Comparison of ENCODE assay signal across 17 mouse cellular contexts in the genomic region with DNA sequence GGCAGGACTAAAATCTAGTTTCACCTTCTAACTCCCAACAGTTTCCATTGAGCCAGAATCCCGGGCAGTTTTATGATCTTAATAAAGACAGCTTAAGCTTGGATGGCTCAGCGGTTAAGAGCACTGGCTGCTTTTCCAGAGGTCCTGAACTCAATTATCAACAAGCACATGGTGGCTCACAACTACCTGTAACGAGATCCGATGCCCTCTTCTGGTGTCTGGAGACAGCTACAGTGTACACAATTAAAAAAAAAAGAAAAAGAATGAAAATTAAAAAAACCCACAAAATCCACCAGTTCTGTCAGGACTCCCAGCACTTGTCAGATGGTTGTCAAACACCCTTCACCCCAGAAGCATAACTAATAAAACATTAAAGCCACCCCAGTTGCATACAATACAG. TPM values are rescaled to one million over a fixed set of nuclear protein-coding genes. Genes with fewer than 3 reads are reported as not detected.
A peak's percentile ranks its signal among the peaks of the same experiment; 100 is the strongest.
DNase-seq lines count a peak whose midpoint lies in the region; ATAC-seq lines count a peak whose summit lies in the region.
"Had no signal": no experiment of that assay in that cellular context is flagged by ENCODE, and none has a peak within 500 bp of the region (broad histone marks: within the 10 kb centered on the region; RNA-seq: fewer than 3 reads in every experiment).

No protein-coding gene starts in this region.

- intact Hi-C loops in heart, postnatal 36 days (cut with DNase I), result no loop called here

- no peak overlapping the region for H3K27ac ChIP-seq in heart, embryonic 14.5 days (replicated peaks in 1 of 2; ENCODE audit: control insufficient read depth in 1 of 2, insufficient read depth in 1 of 2, low read depth in 2 of 2, low read length in 2 of 2)
- 0 out of 2 replicates have a peak overlapping the region, but pooled peaks have one; percentile 20 for H3K27ac ChIP-seq in midbrain, embryonic 12.5 days (replicated peaks)
- H3K27ac ChIP-seq in midbrain, embryonic 14.5 days (replicated peaks; ENCODE audit: low read depth, low read length), result no peak overlapping the region
- H3K27ac ChIP-seq in liver, embryonic 13.5 days, result peak overlapping the region; percentile 23; the same call in 1 of the 2 replicates
- no peak overlapping the region for H3K27ac ChIP-seq in forebrain, embryonic 16.5 days (ENCODE audit: low read length)
- H3K27ac ChIP-seq: forebrain, embryonic 13.5 days; heart, embryonic 15.5 days; intestine, embryonic 15.5 days; liver, embryonic 14.5 days; neural tube, embryonic 12.5 days had no signal

- H3K36me3 ChIP-seq in heart, embryonic 14.5 days (ENCODE audit: control insufficient read depth, insufficient read depth, low read length), result peaks cover 79% of the 10 kb centered on the region
- H3K36me3 ChIP-seq in midbrain, embryonic 12.5 days, result peaks cover 79% of the 10 kb centered on the region
- peaks cover 73% of the 10 kb centered on the region for H3K36me3 ChIP-seq in midbrain, embryonic 14.5 days (ENCODE audit: control insufficient read depth, insufficient read depth, low read length)
- peaks cover 80% of the 10 kb centered on the region for H3K36me3 ChIP-seq in liver, embryonic 13.5 days
- H3K36me3 ChIP-seq in forebrain, embryonic 16.5 days (ENCODE audit: control insufficient read depth, insufficient read depth), result peaks cover 32% of the 10 kb centered on the region

- no peak for DNase-seq in heart, postnatal 36 days
- DNase-seq in midbrain, embryonic 14.5 days, result no peak
- DNase-seq in liver, embryonic 13.5 days, result no peak
- no peak for DNase-seq in right cerebral cortex, adult 18-20 months
- DNase-seq: cerebellum, adult 9-10 months; embryo, embryonic 11 days; kidney, postnatal 4 days; right cerebral cortex, postnatal 14 days; thymus, postnatal 25 days had no signal

- H3K4me2 ChIP-seq in heart, embryonic 14.5 days (ENCODE audit: low read length), result no peak overlapping the region
- H3K4me2 ChIP-seq in midbrain, embryonic 12.5 days (replicated peaks), result no peak overlapping the region
- no peak overlapping the region for H3K4me2 ChIP-seq in midbrain, embryonic 14.5 days (ENCODE audit: low read length)
- no peak overlapping the region for H3K4me2 ChIP-seq in liver, embryonic 13.5 days
- no peak overlapping the region for H3K4me2 ChIP-seq in forebrain, embryonic 16.5 days (ENCODE audit: low read length)
- H3K4me2 ChIP-seq: forebrain, embryonic 13.5 days; heart, embryonic 15.5 days; intestine, embryonic 15.5 days; neural tube, embryonic 12.5 days had no signal

- 0 out of 2 replicates have a peak overlapping the region, but pooled peaks have one; percentile 34 for H3K9ac ChIP-seq in heart, embryonic 14.5 days (ENCODE audit: low read length)
- no peak overlapping the region for H3K9ac ChIP-seq in midbrain, embryonic 12.5 days (replicated peaks)
- no peak overlapping the region for H3K9ac ChIP-seq in midbrain, embryonic 14.5 days (replicated peaks; ENCODE audit: low read length)
- no peak overlapping the region for H3K9ac ChIP-seq in liver, embryonic 13.5 days
- no peak overlapping the region for H3K9ac ChIP-seq in forebrain, embryonic 16.5 days (replicated peaks; ENCODE audit: low read depth, low read length)
- H3K9ac ChIP-seq: forebrain, embryonic 13.5 days; heart, embryonic 15.5 days; intestine, embryonic 15.5 days; liver, embryonic 14.5 days; neural tube, embryonic 12.5 days had no signal

- 62% methylated on average over 4 of the region's 4 CpGs for WGBS in heart, embryonic 14.5 days
- WGBS in midbrain, embryonic 12.5 days, result 61% methylated on average over 4 of the region's 4 CpGs
- 57% methylated on average over 4 of the region's 4 CpGs for WGBS in midbrain, embryonic 14.5 days
- WGBS in liver, embryonic 13.5 days (ENCODE audit: insufficient replicate concordance), result 59% methylated on average over 4 of the region's 4 CpGs
- 56% methylated on average over 4 of the region's 4 CpGs for WGBS in forebrain, embryonic 16.5 days

- peaks cover 3 to 15% of the 10 kb centered on the region in 2 experiments for H3K4me1 ChIP-seq in heart, embryonic 14.5 days (ENCODE audit: control insufficient read depth in 2 of 2, insufficient read depth in 2 of 2, low read length in 2 of 2)
- peaks cover 17% of the 10 kb centered on the region for H3K4me1 ChIP-seq in midbrain, embryonic 12.5 days
- H3K4me1 ChIP-seq in midbrain, embryonic 14.5 days (ENCODE audit: control insufficient read depth, insufficient read depth, low read length), result peaks cover 12% of the 10 kb centered on the region
- peaks cover 54% of the 10 kb centered on the region for H3K4me1 ChIP-seq in liver, embryonic 13.5 days (replicated peaks)
- H3K4me1 ChIP-seq in forebrain, embryonic 16.5 days (replicated peaks; ENCODE audit: control insufficient read depth, insufficient read depth, low read length), result peaks cover 21% of the 10 kb centered on the region

- no peaks in the 10 kb centered on the region for H3K9me3 ChIP-seq in heart, embryonic 14.5 days (ENCODE audit: control insufficient read depth, low read length)
- H3K9me3 ChIP-seq in midbrain, embryonic 12.5 days, result no peaks in the 10 kb centered on the region
- H3K9me3 ChIP-seq in midbrain, embryonic 14.5 days (ENCODE audit: control insufficient read depth, low read length), result no peaks in the 10 kb centered on the region
- no peaks in the 10 kb centered on the region for H3K9me3 ChIP-seq in liver, embryonic 13.5 days (replicated peaks)
- H3K9me3 ChIP-seq in forebrain, embryonic 16.5 days (ENCODE audit: control insufficient read depth, low read length), result no peaks in the 10 kb centered on the region
- H3K9me3 ChIP-seq: forebrain, embryonic 13.5 days; heart, embryonic 15.5 days; intestine, embryonic 15.5 days; neural tube, embryonic 12.5 days had no signal

- no peaks in the 10 kb centered on the region for H3K27me3 ChIP-seq in heart, embryonic 14.5 days (ENCODE audit: control insufficient read depth, insufficient read depth, low read length)
- no peaks in the 10 kb centered on the region for H3K27me3 ChIP-seq in midbrain, embryonic 12.5 days
- H3K27me3 ChIP-seq in midbrain, embryonic 14.5 days (ENCODE audit: control insufficient read depth, insufficient read depth, low read length), result no peaks in the 10 kb centered on the region
- no peaks in the 10 kb centered on the region for H3K27me3 ChIP-seq in liver, embryonic 13.5 days
- H3K27me3 ChIP-seq in forebrain, embryonic 16.5 days (replicated peaks; ENCODE audit: control insufficient read depth, insufficient read depth, low read length), result no peaks in the 10 kb centered on the region
- H3K27me3 ChIP-seq: forebrain, embryonic 13.5 days; heart, embryonic 15.5 days; intestine, embryonic 15.5 days; neural tube, embryonic 12.5 days had no signal

- no peak for ATAC-seq in heart, embryonic 14.5 days (ENCODE audit: insufficient number of reproducible peaks, insufficient read depth, low FRiP score, low read depth)
- ATAC-seq in midbrain, embryonic 12.5 days (ENCODE audit: low FRiP score, low read depth), result no peak
- ATAC-seq in midbrain, embryonic 14.5 days (ENCODE audit: low FRiP score, low TSS enrichment), result no peak
- ATAC-seq in liver, embryonic 13.5 days (ENCODE audit: low read depth), result no peak
- ATAC-seq in forebrain, embryonic 16.5 days, result no peak
- ATAC-seq: forebrain, embryonic 13.5 days had no signal

- H3K4me3 ChIP-seq in heart, embryonic 14.5 days (ENCODE audit: control insufficient read depth in 1 of 2, insufficient read depth in 1 of 2, low read depth in 1 of 2, low read length in 2 of 2), result no peak overlapping the region
- no peak overlapping the region for H3K4me3 ChIP-seq in midbrain, embryonic 12.5 days
- no peak overlapping the region for H3K4me3 ChIP-seq in midbrain, embryonic 14.5 days (replicated peaks; ENCODE audit: low read depth, low read length)
- H3K4me3 ChIP-seq in liver, embryonic 13.5 days (replicated peaks), result no peak overlapping the region
- H3K4me3 ChIP-seq in forebrain, embryonic 16.5 days (replicated peaks; ENCODE audit: low read length), result no peak overlapping the region
- H3K4me3 ChIP-seq: forebrain, embryonic 13.5 days; heart, embryonic 15.5 days; intestine, embryonic 15.5 days; neural tube, embryonic 12.5 days had no signal

RNA-seq across cellular contexts. Expression of a gene that starts 5.6 kb away (rescaled TPM):
- 284 and 329 TPM in 2 replicates for polyA plus RNA-seq in heart, embryonic 14.5 days (2014; fragmentation: Nextera tagmentation; extraction: Ambion mirVana)
- 100 to 1,000 TPM; 239 to 270 TPM for total RNA-seq in heart, postnatal 36 days (2021)
- 294 and 304 TPM in 2 replicates for polyA plus RNA-seq in midbrain, embryonic 12.5 days (2016; fragmentation: Nextera tagmentation; extraction: Ambion mirVana)
- polyA plus RNA-seq in midbrain, embryonic 14.5 days (2014; fragmentation: Nextera tagmentation; extraction: Ambion mirVana), result 312 and 346 TPM in 2 replicates
- 341 and 377 TPM in 2 replicates for polyA plus RNA-seq in liver, embryonic 13.5 days (2015; fragmentation: Nextera tagmentation; extraction: Ambion mirVana)
- polyA plus RNA-seq in forebrain, embryonic 16.5 days (2015; fragmentation: Nextera tagmentation; extraction: Ambion mirVana), result 281 and 302 TPM in 2 replicates

RNA-seq across cellular contexts. Expression of a gene that starts 26.1 kb away (rescaled TPM):
- polyA plus RNA-seq in heart, embryonic 14.5 days (2014; fragmentation: Nextera tagmentation; extraction: Ambion mirVana), result 34.3 and 34.7 TPM in 2 replicates
- total RNA-seq in heart, postnatal 36 days (2021), result 10 to 100 TPM; 34.6 to 36.2 TPM
- 34.2 and 36.1 TPM in 2 replicates for polyA plus RNA-seq in midbrain, embryonic 12.5 days (2016; fragmentation: Nextera tagmentation; extraction: Ambion mirVana)
- 25.0 and 33.8 TPM in 2 replicates for polyA plus RNA-seq in midbrain, embryonic 14.5 days (2014; fragmentation: Nextera tagmentation; extraction: Ambion mirVana)
- 27.7 and 35.1 TPM in 2 replicates for polyA plus RNA-seq in liver, embryonic 13.5 days (2015; fragmentation: Nextera tagmentation; extraction: Ambion mirVana)
- polyA plus RNA-seq in forebrain, embryonic 16.5 days (2015; fragmentation: Nextera tagmentation; extraction: Ambion mirVana), result 32.5 and 36.2 TPM in 2 replicates

Comparison
In these comparisons a context has a peak if more than half of its experiments do, and no peak if none do; other contexts are left out.
1. H3K27ac ChIP-seq: peak in midbrain, embryonic 12.5 days (single experiment) and liver, embryonic 13.5 days (single experiment); none in heart, embryonic 14.5 days (0 of 2), midbrain, embryonic 14.5 days (single experiment) and forebrain, embryonic 16.5 days (single experiment).